Mouse (Mus musculus) intestine, postnatal 0 days (tissue): Measurements from ENCODE around the gene Gemin5. TPM values are rescaled to one million over a fixed set of nuclear protein-coding genes. Genes with fewer than 3 reads are reported as not detected.

Experiments used
- ATAC-seq: fragments of 200-750 bp; cut with Nextera tagmentation; 2 replicates; pipeline ENCODE4 v1.8.0; 2017; ENCODE audit warnings: mild to moderate bottlenecking, moderate TSS enrichment, moderate library complexity
- H3K27ac ChIP-seq: fragments of 300-500 bp; sonication (generic); 2 replicates; pipeline ENCODE4 v1.5.1; 2014; ENCODE audit warnings: mild to moderate bottlenecking, low read depth, low read length, moderate library complexity
- H3K27me3 ChIP-seq: fragments of 300-500 bp; sonication (generic); replicated peaks from 2 replicates; pipeline ENCODE4 v1.6.1; 2014; ENCODE audit warnings: low read length, mixed read lengths; ENCODE audit not compliant: control insufficient read depth, insufficient read depth
- H3K36me3 ChIP-seq: fragments of 300-500 bp; sonication (generic); 2 replicates; pipeline ENCODE4 v1.6.1; 2014; ENCODE audit warnings: mild to moderate bottlenecking, moderate library complexity; ENCODE audit not compliant: control insufficient read depth, insufficient read depth
- H3K4me1 ChIP-seq: fragments of 300-500 bp; sonication (generic); replicated peaks from 2 replicates; pipeline ENCODE4 v1.6.1; 2014; ENCODE audit warnings: antibody characterized with exemption, low read length, mixed read lengths; ENCODE audit not compliant: control insufficient read depth, insufficient read depth
- H3K4me2 ChIP-seq: fragments of 300-500 bp; sonication (generic); replicated peaks from 2 replicates; pipeline ENCODE4 v1.6.1; 2014; ENCODE audit warnings: low read depth, mild to moderate bottlenecking, moderate library complexity
- H3K4me3 ChIP-seq: fragments of 300-500 bp; sonication (generic); 2 replicates; pipeline ENCODE4 v1.5.1; 2014; ENCODE audit warnings: low read depth, low read length
- H3K9ac ChIP-seq: fragments of 300-500 bp; sonication (generic); 2 replicates; pipeline ENCODE4 v1.6.1; 2014; ENCODE audit warnings: mild to moderate bottlenecking, low read depth, low read length
- H3K9me3 ChIP-seq: fragments of 300-500 bp; sonication (generic); 2 replicates; pipeline ENCODE4 v1.6.1; 2016; ENCODE audit warnings: mixed run types; ENCODE audit not compliant: control insufficient read depth
- CTCF ChIP-seq: sonication (generic); IDR thresholded peaks from 2 replicates; pipeline ENCODE4 v1.5.1; 2016; ENCODE audit warnings: low read depth, mild to moderate bottlenecking, control low read depth, antibody characterized with exemption, moderate library complexity
- WGBS: fragments of 180-500 bp; shearing (Covaris S2); extraction: QIAGEN DNeasy Blood & Tissue Kit; methylation state at CpG from one replicate; pipeline ENCODE4 v1.1.7; 2014; 5-methylcytosine and 5-hydroxymethylcytosine counted together
- polyA plus RNA-seq: library from polyadenylated mRNA; unstranded; fragments of >200 nt; fragmentation: Nextera tagmentation; extraction: Ambion mirVana; gene quantifications from 2 replicates; pipeline ENCODE4 v1.2.1, GENCODE M21; 2015

Gemin5 gene
- polyA plus RNA-seq, 1 experiment from 2014 or later = 4.0 TPM

GRCm38 (mm10) chr11:58155458-58155857 is 12.9 kb downstream of the Gemin5 start:
- no peaks in the 10 kb centered on the region for H3K27me3 ChIP-seq
- 81% methylated on average over 9 of the region's 9 CpGs for WGBS
- ATAC-seq = no peak
- H3K9ac ChIP-seq = no peak overlapping the region
- no peak overlapping the region for H3K4me3 ChIP-seq
- H3K4me1 ChIP-seq = no peaks in the 10 kb centered on the region
- no peak overlapping the region for H3K27ac ChIP-seq
- H3K9me3 ChIP-seq = no peaks in the 10 kb centered on the region
- TF ChIP-seq CTCF = no peak
- H3K36me3 ChIP-seq = peaks cover 45% of the 10 kb centered on the region
- no peak overlapping the region for H3K4me2 ChIP-seq

GRCm38 (mm10) chr11:58146241-58146640 is 22.1 kb downstream of the Gemin5 start:
- Histone ChIP-seq H3K4me1 (no peaks in the 10 kb centered on the region), H3K4me3 (no peak overlapping the region), H3K9me3 (no peaks in the 10 kb centered on the region), H3K9ac (no peak overlapping the region), H3K4me2 (no peak overlapping the region), H3K27me3 (no peaks in the 10 kb centered on the region), H3K36me3 (peaks cover 71% of the 10 kb centered on the region), H3K27ac (no peak overlapping the region)
- no peak for TF ChIP-seq CTCF
- 80% methylated on average over 5 of the region's 5 CpGs for WGBS
- ATAC-seq = no peak

- Histone ChIP-seq H3K4me1 (no peaks in the 10 kb centered on the region), H3K4me2 (no peak overlapping the region), H3K4me3 (no peak overlapping the region), H3K9me3 (no peaks in the 10 kb centered on the region), H3K27ac (no peak overlapping the region), H3K9ac (no peak overlapping the region), H3K36me3 (peaks cover 71% of the 10 kb centered on the region), H3K27me3 (no peaks in the 10 kb centered on the region)
- TF ChIP-seq CTCF = no peak
- whole genome bisulfite sequencing = 87% methylated on average over 9 of the region's 9 CpGs
- ATAC-seq = no peak
Measured at GRCm38 (mm10) chr11:58143704-58144426, 24.5 kb downstream of the Gemin5 start.

- ATAC-seq = no peak
- Histone ChIP-seq H3K27ac (no peak overlapping the region), H3K27me3 (no peaks in the 10 kb centered on the region), H3K4me2 (no peak overlapping the region), H3K9ac (no peak overlapping the region), H3K4me3 (no peak overlapping the region), H3K4me1 (no peaks in the 10 kb centered on the region), H3K36me3 (peaks cover 63% of the 10 kb centered on the region), H3K9me3 (no peaks in the 10 kb centered on the region)
- 80% methylated on average over 3 of the region's 3 CpGs for WGBS
- TF ChIP-seq CTCF = no peak
Measured at GRCm38 (mm10) chr11:58139466-58139865, 28.9 kb downstream of the Gemin5 start.

GRCm38 (mm10) chr11:58138821-58139220 is 29.5 kb downstream of the Gemin5 start:
- no peaks in the 10 kb centered on the region for H3K27me3 ChIP-seq
- no peaks in the 10 kb centered on the region for H3K9me3 ChIP-seq
- H3K9ac ChIP-seq = no peak overlapping the region
- no peak for ATAC-seq
- H3K36me3 ChIP-seq = peaks cover 64% of the 10 kb centered on the region
- TF ChIP-seq CTCF = no peak
- no peak overlapping the region for H3K4me2 ChIP-seq
- H3K4me1 ChIP-seq = no peaks in the 10 kb centered on the region
- WGBS = 82% methylated on average over 11 of the region's 11 CpGs
- H3K27ac ChIP-seq = no peak overlapping the region
- no peak overlapping the region for H3K4me3 ChIP-seq

GRCm38 (mm10) chr11:58136677-58137076 is 31.7 kb downstream of the Gemin5 start:
- Histone ChIP-seq H3K4me2 (no peak overlapping the region), H3K9me3 (no peaks in the 10 kb centered on the region), H3K4me3 (no peak overlapping the region), H3K36me3 (peaks cover 73% of the 10 kb centered on the region), H3K27ac (no peak overlapping the region), H3K27me3 (no peaks in the 10 kb centered on the region), H3K9ac (no peak overlapping the region), H3K4me1 (no peaks in the 10 kb centered on the region)
- 91% methylated on average over 6 of the region's 6 CpGs for WGBS
- TF ChIP-seq CTCF = no peak
- no peak for ATAC-seq
